Mouse (Mus musculus): ENCODE measurements around the gene Cdca4. TPM values are rescaled to one million over a fixed set of nuclear protein-coding genes. Genes with fewer than 3 reads are reported as not detected.

The Cdca4 gene
- 11.4 and 13.2 TPM in 2 replicates for polyA plus RNA-seq (2021; fragmentation: Nextera tagmentation)
- long read RNA-seq, experiment 1, transcript Cdca4-202 (2 exons, 1,994 nt), result major isoform, 21 of 41 reads
- long read RNA-seq, experiment 1, transcript Cdca4-201 (2 exons, 2,425 nt), result minor isoform, 18 of 41 reads
- long read RNA-seq, experiment 1, partial matches to known transcripts, result 2 of 41 reads
- long read RNA-seq, experiment 1, other reads (novel, unspliced or antisense), result 0 of 41 reads
- long read RNA-seq, experiment 2, transcript Cdca4-201 (2 exons, 2,425 nt), result minor isoform, 21 of 56 reads
- long read RNA-seq, experiment 2, transcript Cdca4-202 (2 exons, 1,994 nt), result major isoform, 33 of 56 reads
- long read RNA-seq, experiment 2, partial matches to known transcripts, result 1 of 56 reads
- long read RNA-seq, experiment 2, other reads (novel, unspliced or antisense), result 1 of 56 reads

GRCm38 (mm10) chr12:112829244-112829864 lies at the start of gene Cdca4:
TSS of gene Cdca4 (minus strand) at chr12:112829423.

GRCm38 (mm10) chr12:112868178-112869087 lies 39.2 kb upstream of the Cdca4 start, which contains the start of gene Gpr132:
TSS of gene Gpr132 (minus strand) at chr12:112868228.

GRCm38 (mm10) chr12:112808587-112809364 lies 20.4 kb downstream of the Cdca4 start, which contains the start of gene Clba1:
TSS of gene Clba1 (plus strand) at chr12:112808937.

GRCm38 (mm10) chr12:112801864-112802846 lies 27.1 kb downstream of the Cdca4 start, which contains the start of gene Ahnak2:
TSS of gene Ahnak2 (minus strand) at chr12:112802657.

Other genes with a start within 250 kb of the Cdca4 start
- gene Inf2, start 240.6 kb downstream of the Cdca4 start, polyA plus RNA-seq (2021; fragmentation: Nextera tagmentation), result 29.0 and 29.4 TPM in 2 replicates
- gene Adssl1, start 209.4 kb downstream of the Cdca4 start, polyA plus RNA-seq (2021; fragmentation: Nextera tagmentation), result 17.2 and 23.0 TPM in 2 replicates
- gene Siva1, start 184.7 kb downstream of the Cdca4 start, polyA plus RNA-seq (2021; fragmentation: Nextera tagmentation), result 74.5 and 78.9 TPM in 2 replicates
- gene Akt1, start 154.5 kb downstream of the Cdca4 start, polyA plus RNA-seq (2021; fragmentation: Nextera tagmentation), result 23.4 and 25.7 TPM in 2 replicates
- gene Zbtb42, start 150.6 kb downstream of the Cdca4 start, polyA plus RNA-seq (2021; fragmentation: Nextera tagmentation), result 0.41 and 1.1 TPM in 2 replicates
- gene Cep170b, start 109.0 kb downstream of the Cdca4 start, polyA plus RNA-seq (2021; fragmentation: Nextera tagmentation), result 21.7 and 22.6 TPM in 2 replicates
- 13.5 and 14.2 TPM in 2 replicates for gene Pld4, start 68.8 kb downstream of the Cdca4 start, polyA plus RNA-seq (2021; fragmentation: Nextera tagmentation)
- 0.48 and 0.50 TPM in 2 replicates for gene Ahnak2, start 26.8 kb downstream of the Cdca4 start, polyA plus RNA-seq (2021; fragmentation: Nextera tagmentation)
- gene Clba1, start 20.5 kb downstream of the Cdca4 start, polyA plus RNA-seq (2021; fragmentation: Nextera tagmentation), result 17.9 and 18.4 TPM in 2 replicates
- not detected in 2 replicates for gene Gpr132, start 38.8 kb upstream of the Cdca4 start, polyA plus RNA-seq (2021; fragmentation: Nextera tagmentation)
- 3.7 and 4.1 TPM in 2 replicates for gene Jag2, start 100.4 kb upstream of the Cdca4 start, polyA plus RNA-seq (2021; fragmentation: Nextera tagmentation)
- 37.9 and 42.1 TPM in 2 replicates for gene Nudt14, start 112.7 kb upstream of the Cdca4 start, polyA plus RNA-seq (2021; fragmentation: Nextera tagmentation)
- 40.3 and 45.0 TPM in 2 replicates for gene Btbd6, start 147.1 kb upstream of the Cdca4 start, polyA plus RNA-seq (2021; fragmentation: Nextera tagmentation)
- 33.3 and 49.2 TPM in 2 replicates for gene Brf1, start 171.3 kb upstream of the Cdca4 start, polyA plus RNA-seq (2021; fragmentation: Nextera tagmentation)
- gene Pacs2, start 185.1 kb upstream of the Cdca4 start, polyA plus RNA-seq (2021; fragmentation: Nextera tagmentation), result 10.3 and 11.4 TPM in 2 replicates
- gene Tex22, start 245.1 kb upstream of the Cdca4 start, polyA plus RNA-seq (2021; fragmentation: Nextera tagmentation), result not detected in 2 replicates